Mouse (Mus musculus) hematopoietic multipotent progenitor cell, adult 10-12 weeks (in vitro differentiated cells): Measurements from ENCODE around the gene Cinp. TPM values are rescaled to one million over a fixed set of nuclear protein-coding genes. Genes with fewer than 3 reads are reported as not detected.

ENCODE experiments used
- polyA plus RNA-seq: library from polyadenylated mRNA; stranded (reverse); fragments of >175 nt; gene quantifications from 2 replicates; pipeline ENCODE4 v1.2.3, GENCODE M21; 2012; ENCODE audit warnings: low replicate concordance

The Cinp gene
- polyA plus RNA-seq = 1.3 and 6.1 TPM in 2 replicates

GRCm38 (mm10) chr12:110889036-110890020, at the start of gene Cinp, which contains the start of gene Tecpr2:
Cinp (minus strand) TSS chr12:110889145.
Tecpr2 (plus strand) TSS chr12:110889264.

GRCm38 (mm10) chr12:110850010-110850928, 38.7 kb downstream of the Cinp start, which contains the start of gene Zfp839:
Zfp839 (plus strand) TSS chr12:110850253.

GRCm38 (mm10) chr12:110840348-110841198, 48.4 kb downstream of the Cinp start, which contains the start of gene Mok:
Mok (minus strand) TSS chr12:110840939.

Other genes starting within 250 kb of the Cinp start
- not detected in 2 replicates for gene 1700001K19Rik, start 206.5 kb downstream of the Cinp start, polyA plus RNA-seq
- gene Hsp90aa1, start 186.4 kb downstream of the Cinp start, polyA plus RNA-seq = 8.8 and 111 TPM in 2 replicates
- gene Wdr20, start 151.2 kb downstream of the Cinp start, polyA plus RNA-seq = 6.1 and 38.6 TPM in 2 replicates
- 0.06 and 0.29 TPM in 2 replicates for gene Mok, start 48.2 kb downstream of the Cinp start, polyA plus RNA-seq
- 14.4 and 15.2 TPM in 2 replicates for gene Zfp839, start 38.9 kb downstream of the Cinp start, polyA plus RNA-seq
- gene Tecpr2, start 119 bp upstream of the Cinp start, polyA plus RNA-seq = 3.1 and 3.6 TPM in 2 replicates
- 3.6 and 10.2 TPM in 2 replicates for gene Ankrd9, start 89.9 kb upstream of the Cinp start, polyA plus RNA-seq
- gene Rcor1, start 150.2 kb upstream of the Cinp start, polyA plus RNA-seq = 13.4 and 14.7 TPM in 2 replicates